Mouse (Mus musculus) stomach, embryonic 15.5 days (tissue): ENCODE data around the gene Icam2. TPM values are rescaled to one million over a fixed set of nuclear protein-coding genes. Genes with fewer than 3 reads are reported as not detected.
"Not testable (repeated sequence)": the region's sequence is repeated elsewhere in the genome, so short reads cannot be mapped to it uniquely, and the experiment has no call there.

ENCODE experiments used
- ATAC-seq: fragments of 200-750 bp; cut with Nextera tagmentation; 2 replicates; pipeline ENCODE4 v1.8.0; 2017; ENCODE audit warnings: low read depth, moderate number of reproducible peaks, moderate TSS enrichment; ENCODE audit not compliant: insufficient read depth, low FRiP score
- H3K27ac ChIP-seq: fragments of 300-500 bp; sonication (generic); 2 replicates; pipeline ENCODE4 v1.5.1; 2015; ENCODE audit warnings: mild to moderate bottlenecking, inconsistent platforms
- H3K27me3 ChIP-seq: fragments of 300-500 bp; sonication (generic); replicated peaks from 2 replicates; pipeline ENCODE4 v1.6.1; 2015; ENCODE audit warnings: inconsistent platforms
- H3K36me3 ChIP-seq: fragments of 300-500 bp; sonication (generic); 2 replicates; pipeline ENCODE4 v1.6.1; 2015; ENCODE audit warnings: inconsistent platforms
- H3K4me1 ChIP-seq: fragments of 300-500 bp; sonication (generic); 2 replicates; pipeline ENCODE4 v1.6.1; 2015; ENCODE audit warnings: inconsistent platforms
- H3K4me2 ChIP-seq: fragments of 300-500 bp; sonication (generic); 2 replicates; pipeline ENCODE4 v1.6.1; 2015; ENCODE audit warnings: mild to moderate bottlenecking, inconsistent platforms
- H3K4me3 ChIP-seq: fragments of 300-500 bp; sonication (generic); replicated peaks from 2 replicates; pipeline ENCODE4 v1.5.1; 2015; ENCODE audit warnings: inconsistent platforms
- H3K9ac ChIP-seq: fragments of 300-500 bp; sonication (generic); 2 replicates; pipeline ENCODE4 v1.6.1; 2015; ENCODE audit warnings: inconsistent platforms
- H3K9me3 ChIP-seq: fragments of 300-500 bp; sonication (generic); 2 replicates; pipeline ENCODE4 v1.6.1; 2016; ENCODE audit warnings: inconsistent platforms
- WGBS: fragments of 180-500 bp; shearing (Covaris S2); methylation state at CpG from one replicate; pipeline ENCODE4 v1.1.7; 2015; 5-methylcytosine and 5-hydroxymethylcytosine counted together
- polyA plus RNA-seq: library from polyadenylated mRNA; unstranded; fragments of >200 nt; fragmentation: Nextera tagmentation; extraction: Ambion mirVana; gene quantifications from 2 replicates; pipeline ENCODE4 v1.2.1, GENCODE M21; 2015

The Icam2 gene
- polyA plus RNA-seq, 1 experiment from 2014 or later: 38.5 TPM

DNA sequence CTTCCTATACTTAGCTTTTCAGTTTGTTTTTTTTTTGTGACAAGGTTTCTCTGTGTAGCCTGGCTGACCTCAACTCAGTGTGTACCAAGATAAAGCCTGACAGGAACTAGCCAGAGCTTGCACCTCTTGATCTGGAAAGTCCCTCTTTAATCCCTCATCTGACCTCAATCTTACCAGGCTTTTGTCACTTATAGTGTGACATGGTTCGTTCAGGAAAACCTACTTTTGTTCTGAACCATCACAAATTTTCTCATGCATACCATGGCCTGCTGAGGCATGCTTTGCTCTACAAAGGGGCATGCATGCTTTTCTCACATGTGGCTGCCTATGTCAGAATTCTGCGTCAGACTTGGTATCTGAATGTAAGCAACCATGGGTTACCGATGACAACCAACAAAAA, 28.5 kb upstream of the Icam2 start:
- 72% methylated on average over 3 of the region's 3 CpGs for WGBS
- Histone ChIP-seq H3K27me3 (no peaks in the 10 kb centered on the region), H3K9ac (no peak overlapping the region), H3K9me3 (no peaks in the 10 kb centered on the region), H3K4me2 (no peak overlapping the region), H3K4me3 (no peak overlapping the region), H3K36me3 (0 out of 2 replicates have a peak, but pooled peaks cover 7% of the 10 kb centered on the region), H3K27ac (no peak overlapping the region), H3K4me1 (no peaks in the 10 kb centered on the region)
- ATAC-seq: no peak

DNA sequence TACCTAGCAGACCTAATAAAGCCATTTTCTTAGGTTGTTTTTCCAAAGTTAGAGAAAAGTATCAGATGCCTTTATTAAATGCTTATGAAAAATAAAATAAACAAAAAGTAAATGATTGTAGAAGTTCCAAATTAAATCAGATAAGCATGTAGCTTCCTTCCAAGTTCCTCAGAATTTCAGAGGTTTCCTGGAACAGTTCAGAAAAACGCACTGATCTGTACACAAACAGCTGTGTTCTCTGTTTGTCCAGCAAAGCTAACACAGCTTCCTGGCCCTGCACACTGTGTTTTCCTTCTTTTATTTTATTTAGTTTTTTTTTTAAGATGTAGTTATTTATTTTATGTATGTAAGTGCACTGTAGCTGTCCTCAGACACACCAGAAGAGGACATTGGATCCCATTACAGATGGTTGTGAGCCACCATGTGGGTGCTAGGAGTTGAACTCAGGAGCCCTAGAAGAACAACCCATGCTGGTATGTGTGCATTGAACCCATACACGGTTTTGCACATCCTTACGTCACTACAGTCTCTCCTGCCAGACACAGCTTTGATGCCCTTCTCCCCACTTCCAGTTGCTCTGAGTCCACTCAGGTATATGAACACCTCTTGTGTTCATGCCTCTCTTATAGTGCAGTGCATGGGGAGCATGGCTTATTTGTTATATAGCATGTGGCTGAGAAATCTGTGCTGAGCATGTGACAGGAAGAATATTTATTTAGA, 24.9 kb upstream of the Icam2 start:
- no peaks in the 10 kb centered on the region for H3K9me3 ChIP-seq
- no peak overlapping the region for H3K4me3 ChIP-seq
- no peaks in the 10 kb centered on the region for H3K27me3 ChIP-seq
- no peak for ATAC-seq
- H3K4me1 ChIP-seq: no peaks in the 10 kb centered on the region
- H3K36me3 ChIP-seq: 0 out of 2 replicates have a peak, but pooled peaks cover 4% of the 10 kb centered on the region
- H3K9ac ChIP-seq: no peak overlapping the region
- H3K27ac ChIP-seq: no peak overlapping the region
- 89% methylated on average over 3 of the region's 3 CpGs for WGBS
- H3K4me2 ChIP-seq: no peak overlapping the region

DNA sequence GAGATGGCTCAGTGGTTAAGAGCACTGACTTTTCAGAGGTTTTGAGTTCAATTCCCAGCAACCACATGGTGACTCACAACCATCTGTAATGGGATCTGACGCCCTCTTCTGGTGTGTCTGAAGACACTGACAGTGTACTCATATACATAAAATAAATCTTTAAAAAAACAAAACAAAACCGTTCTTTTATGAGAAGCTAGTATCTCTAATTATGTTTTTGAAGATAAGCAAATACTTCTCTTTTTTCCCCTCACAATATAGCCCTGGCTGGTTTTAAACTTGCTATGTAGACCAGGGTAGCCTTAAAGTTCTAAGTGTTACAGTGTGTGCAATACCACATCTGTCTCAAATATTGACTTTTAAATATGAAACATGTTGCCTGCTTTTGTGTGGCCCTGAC, 23.3 kb upstream of the Icam2 start:
- Histone ChIP-seq H3K9me3 (no peaks in the 10 kb centered on the region), H3K4me2 (no peak overlapping the region), H3K27ac (no peak overlapping the region), H3K36me3 (peaks cover 11% of the 10 kb centered on the region; the same call in 1 of the 2 replicates), H3K4me1 (no peaks in the 10 kb centered on the region), H3K9ac (no peak overlapping the region), H3K27me3 (no peaks in the 10 kb centered on the region), H3K4me3 (no peak overlapping the region)
- WGBS: 81% methylated on average over 2 of the region's 2 CpGs
- no peak for ATAC-seq

DNA sequence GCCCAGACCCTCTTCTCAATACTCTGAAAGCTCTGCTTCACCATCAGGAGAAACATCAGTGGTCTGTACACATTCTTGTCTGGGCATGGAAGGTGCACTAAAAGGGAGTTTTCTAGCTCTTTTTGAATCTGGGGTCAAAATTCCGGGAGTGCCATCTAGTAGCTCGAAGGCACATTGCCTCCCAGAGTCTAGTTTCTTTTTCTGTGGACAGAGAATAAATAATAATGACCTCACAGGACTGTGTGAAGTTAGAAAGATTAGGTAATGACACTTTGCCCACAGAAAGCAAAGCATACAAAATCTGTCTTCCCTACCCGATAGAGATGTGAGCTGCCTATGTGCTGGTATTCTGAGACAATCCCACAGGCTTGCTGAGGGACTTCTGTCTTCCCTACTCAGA, 22.6 kb upstream of the Icam2 start:
- Histone ChIP-seq H3K27ac (no peak overlapping the region), H3K9ac (no peak overlapping the region), H3K36me3 (peaks cover 11% of the 10 kb centered on the region; the same call in 1 of the 2 replicates), H3K4me2 (no peak overlapping the region), H3K9me3 (no peaks in the 10 kb centered on the region), H3K27me3 (no peaks in the 10 kb centered on the region), H3K4me1 (no peaks in the 10 kb centered on the region), H3K4me3 (no peak overlapping the region)
- no peak for ATAC-seq
- WGBS: 83% methylated on average over 3 of the region's 3 CpGs

DNA sequence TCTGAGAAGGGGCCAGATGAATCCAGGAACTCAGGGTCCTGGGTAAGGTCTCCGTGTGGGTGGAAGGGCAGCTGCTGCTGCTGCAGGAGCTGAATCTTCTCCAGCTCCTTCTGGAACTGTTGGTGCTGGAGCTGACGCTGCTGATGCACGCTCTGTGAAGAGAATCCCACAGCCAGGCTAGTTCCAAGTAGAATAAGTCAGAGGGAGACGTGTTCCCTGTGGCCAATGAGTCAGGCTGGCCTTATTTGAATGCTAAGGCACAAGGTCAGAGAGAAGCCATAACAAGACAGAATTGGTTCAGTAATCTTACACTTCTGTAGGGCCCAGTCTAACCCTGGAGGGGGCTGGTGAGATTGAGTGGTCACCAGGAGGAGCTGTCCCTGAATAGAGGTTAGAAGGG, 22.1 kb upstream of the Icam2 start:
- Histone ChIP-seq H3K27me3 (no peaks in the 10 kb centered on the region), H3K4me1 (no peaks in the 10 kb centered on the region), H3K9me3 (no peaks in the 10 kb centered on the region), H3K27ac (no peak overlapping the region), H3K4me3 (no peak overlapping the region), H3K4me2 (no peak overlapping the region), H3K36me3 (peaks cover 11% of the 10 kb centered on the region; the same call in 1 of the 2 replicates), H3K9ac (no peak overlapping the region)
- ATAC-seq: no peak
- WGBS: 72% methylated on average over 4 of the region's 4 CpGs

DNA sequence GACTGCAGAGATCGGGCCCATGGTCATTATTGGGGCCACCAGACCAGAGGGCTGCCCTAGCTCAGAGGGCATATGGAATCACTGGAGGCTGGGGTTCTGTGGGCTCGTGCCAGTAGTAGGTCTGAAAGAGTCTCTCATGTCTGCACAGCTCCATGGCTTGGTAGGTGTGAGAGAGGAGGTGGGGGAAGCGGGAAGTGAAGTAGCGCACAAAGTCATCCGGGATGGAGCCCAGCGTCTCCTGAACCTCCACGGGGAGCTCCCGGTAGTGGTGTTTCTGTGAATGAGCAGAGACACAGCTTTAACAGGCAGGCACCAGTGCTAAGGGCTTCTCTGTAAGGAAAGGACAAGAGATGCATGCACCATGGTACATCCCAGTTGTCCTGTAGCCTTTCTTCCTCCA, 10.6 kb upstream of the Icam2 start:
- no peaks in the 10 kb centered on the region for H3K4me1 ChIP-seq
- WGBS: 91% methylated on average over 8 of the region's 8 CpGs

DNA sequence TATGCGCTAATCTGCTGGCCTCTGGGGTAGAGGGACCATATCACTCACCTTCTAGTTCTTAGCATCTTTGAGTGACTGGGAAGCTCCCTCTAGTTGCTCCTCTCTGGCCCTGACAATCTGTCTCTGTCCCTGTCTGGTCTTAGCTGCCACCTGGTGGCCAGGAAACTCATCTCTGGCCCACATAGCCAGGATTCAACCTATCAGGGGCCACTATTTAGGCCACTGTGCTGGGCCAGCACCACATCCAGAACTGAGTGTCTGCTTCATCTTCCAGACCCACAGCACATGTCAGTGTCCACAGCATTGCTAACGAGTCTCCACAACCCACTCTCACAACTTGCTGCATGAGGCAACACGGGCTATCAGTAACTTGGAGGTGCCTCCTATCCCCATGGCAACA, 9.8 kb upstream of the Icam2 start:
- no peak for ATAC-seq
- Histone ChIP-seq H3K4me3 (no peak overlapping the region), H3K9me3 (no peaks in the 10 kb centered on the region), H3K27ac (no peak overlapping the region), H3K9ac (no peak overlapping the region), H3K4me1 (no peaks in the 10 kb centered on the region), H3K36me3 (peaks cover 19% of the 10 kb centered on the region), H3K4me2 (no peak overlapping the region), H3K27me3 (no peaks in the 10 kb centered on the region)
- 79% methylated on average over 3 of the region's 3 CpGs for WGBS

More for the DNA sequence above, 10.6 kb upstream of the Icam2 start:
- no peak overlapping the region for H3K9ac ChIP-seq
- no peak overlapping the region for H3K4me3 ChIP-seq
- peaks cover 25% of the 10 kb centered on the region for H3K36me3 ChIP-seq
- no peaks in the 10 kb centered on the region for H3K9me3 ChIP-seq
- H3K27ac ChIP-seq: no peak overlapping the region
- no peaks in the 10 kb centered on the region for H3K27me3 ChIP-seq
- no peak for ATAC-seq
- H3K4me2 ChIP-seq: no peak overlapping the region

DNA sequence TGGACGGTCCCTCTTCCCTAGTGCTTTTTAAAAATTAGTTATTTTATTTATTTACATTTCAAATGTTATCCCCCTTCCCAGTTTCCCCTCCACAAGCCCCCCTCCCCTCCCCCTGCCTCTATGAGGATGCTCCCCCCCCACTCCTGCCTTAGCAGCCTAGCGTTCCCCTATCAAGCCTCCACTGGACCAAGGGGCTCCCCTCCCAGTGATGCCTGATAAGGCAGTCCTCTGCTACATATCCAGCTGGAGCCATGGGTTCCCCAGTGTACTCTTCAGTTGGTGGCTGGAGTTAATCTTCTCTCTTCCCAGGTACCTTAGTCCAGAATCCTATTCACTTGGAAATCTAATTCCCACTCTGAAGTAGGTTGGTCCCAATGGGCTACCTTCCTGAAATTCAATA, 6.2 kb upstream of the Icam2 start:
- not testable (repeated sequence) for H3K27me3 ChIP-seq, H3K4me2 ChIP-seq, H3K4me1 ChIP-seq, H3K4me3 ChIP-seq, ATAC-seq, H3K27ac ChIP-seq, H3K9ac ChIP-seq, H3K9me3 ChIP-seq, H3K36me3 ChIP-seq
- 78% methylated on average over 2 of the region's 2 CpGs for WGBS

DNA sequence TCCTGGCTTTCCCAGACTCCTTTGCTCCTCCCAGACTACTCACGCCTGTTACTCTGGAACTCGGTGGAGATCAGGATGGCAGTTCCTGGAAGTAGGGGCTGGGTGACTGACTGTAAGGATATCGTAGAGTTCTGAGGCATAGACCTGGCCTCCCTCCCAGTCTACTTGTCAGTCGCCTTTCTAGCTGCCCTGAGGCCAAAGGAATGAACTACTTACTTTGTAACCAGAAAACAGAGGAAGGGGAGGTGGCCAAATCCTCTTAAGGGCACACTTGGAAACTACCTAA, 5.4 kb upstream of the Icam2 start:
- Histone ChIP-seq H3K4me2 (no peak overlapping the region), H3K27ac (no peak overlapping the region), H3K36me3 (0 out of 2 replicates have a peak, but pooled peaks cover 3% of the 10 kb centered on the region), H3K4me1 (0 out of 2 replicates have a peak, but pooled peaks cover 8% of the 10 kb centered on the region), H3K4me3 (no peak overlapping the region), H3K27me3 (no peaks in the 10 kb centered on the region), H3K9ac (no peak overlapping the region), H3K9me3 (no peaks in the 10 kb centered on the region)
- WGBS: 63% methylated on average over 4 of the region's 4 CpGs
- ATAC-seq: no peak

DNA sequence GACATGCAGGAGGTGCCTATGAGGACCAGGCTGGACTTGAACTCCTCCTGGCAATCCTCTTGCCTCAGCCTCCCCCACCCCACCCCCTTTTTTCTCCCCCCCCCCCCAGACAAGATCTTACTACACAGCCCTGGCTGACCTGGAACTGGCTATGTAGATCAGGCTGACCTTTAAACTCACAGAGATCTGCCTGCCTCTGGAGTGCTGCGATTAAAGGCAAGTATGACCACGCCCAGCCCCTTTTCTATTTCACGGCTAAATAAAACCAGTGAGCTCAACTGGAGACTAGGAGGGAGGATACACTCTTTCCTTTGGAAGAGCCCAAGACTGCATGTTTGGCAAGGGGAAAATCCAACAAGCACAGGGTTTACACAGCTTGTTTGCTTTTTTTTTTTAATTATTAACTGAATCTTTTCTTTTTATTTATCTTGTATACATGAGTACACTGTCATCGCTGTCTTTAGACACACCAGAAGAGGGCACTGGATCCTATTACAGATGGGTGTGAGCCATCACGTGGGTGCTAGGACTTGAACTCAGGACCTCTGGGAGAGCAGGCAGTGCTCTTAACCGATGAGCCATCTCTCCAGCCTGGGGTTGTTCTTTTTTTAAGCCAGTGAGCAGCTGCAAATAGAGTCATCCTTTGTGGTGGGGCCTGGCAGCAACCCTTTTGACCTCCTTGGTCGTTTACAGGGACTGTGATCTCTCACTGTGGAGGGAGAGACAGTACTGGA, 4.9 kb upstream of the Icam2 start:
- no peak overlapping the region for H3K4me2 ChIP-seq
- 0 out of 2 replicates have a peak, but pooled peaks cover 8% of the 10 kb centered on the region for H3K4me1 ChIP-seq
- H3K36me3 ChIP-seq: no peaks in the 10 kb centered on the region
- H3K9me3 ChIP-seq: no peaks in the 10 kb centered on the region
- 56% methylated on average over 7 of the region's 7 CpGs for WGBS
- no peak overlapping the region for H3K4me3 ChIP-seq
- peak; percentile 52; the same call in 1 of the 2 replicates for ATAC-seq
- H3K27me3 ChIP-seq: no peaks in the 10 kb centered on the region
- no peak overlapping the region for H3K9ac ChIP-seq
- H3K27ac ChIP-seq: no peak overlapping the region

DNA sequence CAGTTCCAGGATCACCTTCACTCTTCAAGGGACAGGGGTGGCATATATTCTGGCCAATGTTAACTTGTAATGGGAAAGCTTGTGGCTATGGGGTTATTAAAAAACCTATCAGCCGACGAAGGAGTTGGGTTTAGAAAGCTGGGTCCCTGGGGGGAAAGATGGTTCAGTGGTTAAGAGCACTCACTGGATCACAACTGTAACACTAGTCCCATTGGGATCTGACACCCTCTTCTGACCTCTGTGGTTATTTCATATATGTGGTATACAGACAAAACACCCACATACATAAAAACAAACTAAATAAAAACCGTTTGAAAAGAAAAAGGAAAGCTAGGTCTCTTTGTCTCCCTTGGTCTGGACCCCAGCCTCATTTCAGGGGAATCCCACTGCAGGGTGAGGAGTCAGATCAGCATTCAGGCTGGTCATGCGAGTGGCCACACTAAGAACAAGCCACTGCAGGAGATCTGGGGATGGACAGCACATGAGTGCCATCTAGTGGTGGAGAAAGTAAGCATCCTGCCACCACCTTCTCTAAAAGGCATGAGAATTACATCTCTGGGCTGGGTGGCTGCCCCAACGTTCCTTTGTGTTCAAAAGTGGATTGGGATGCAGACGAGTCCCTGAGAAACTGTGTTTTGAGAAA, 3.8 kb upstream of the Icam2 start:
- Histone ChIP-seq H3K27ac (no peak overlapping the region), H3K4me3 (no peak overlapping the region), H3K9me3 (no peaks in the 10 kb centered on the region), H3K4me1 (0 out of 2 replicates have a peak, but pooled peaks cover 8% of the 10 kb centered on the region), H3K27me3 (no peaks in the 10 kb centered on the region), H3K36me3 (no peaks in the 10 kb centered on the region), H3K9ac (no peak overlapping the region), H3K4me2 (no peak overlapping the region)
- 0 out of 2 replicates have a peak, but pooled peaks have one; percentile 19 for ATAC-seq
- 32% methylated on average over 6 of the region's 6 CpGs for WGBS

DNA sequence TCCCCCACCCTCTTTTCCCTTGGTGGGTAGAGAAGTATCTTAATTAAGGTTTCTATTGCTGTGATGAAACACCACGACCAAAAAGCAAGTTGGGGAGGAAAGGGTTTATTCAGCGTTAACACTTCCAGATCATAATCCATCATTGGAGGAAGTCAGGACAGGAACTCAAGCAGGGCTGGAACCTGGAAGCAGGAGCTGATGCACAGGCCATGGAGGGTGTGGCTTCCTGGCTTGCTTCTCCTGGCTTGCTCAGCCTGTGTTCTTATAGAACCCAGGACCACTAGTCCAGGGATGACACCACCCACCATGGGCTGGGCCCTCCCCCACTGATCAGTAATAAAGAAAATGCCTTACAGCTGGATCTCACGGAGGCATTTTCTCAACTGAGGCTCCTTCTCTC, 2.9 kb upstream of the Icam2 start:
- Histone ChIP-seq H3K4me3 (no peak overlapping the region), H3K27me3 (no peaks in the 10 kb centered on the region), H3K9me3 (no peaks in the 10 kb centered on the region), H3K4me2 (no peak overlapping the region), H3K9ac (no peak overlapping the region), H3K4me1 (0 out of 2 replicates have a peak, but pooled peaks cover 8% of the 10 kb centered on the region), H3K36me3 (no peaks in the 10 kb centered on the region), H3K27ac (no peak overlapping the region)
- no peak for ATAC-seq
- 40% methylated on average over 3 of the region's 3 CpGs for WGBS
